Mouse (Mus musculus): ENCODE data around the gene Pxn. TPM values are rescaled to one million over a fixed set of nuclear protein-coding genes. Genes with fewer than 3 reads are reported as not detected.
A peak's percentile ranks its signal among the peaks of the same experiment; 100 is the strongest.

The Pxn gene
- polyA plus RNA-seq, 1 experiment, result 194 TPM

DNA sequence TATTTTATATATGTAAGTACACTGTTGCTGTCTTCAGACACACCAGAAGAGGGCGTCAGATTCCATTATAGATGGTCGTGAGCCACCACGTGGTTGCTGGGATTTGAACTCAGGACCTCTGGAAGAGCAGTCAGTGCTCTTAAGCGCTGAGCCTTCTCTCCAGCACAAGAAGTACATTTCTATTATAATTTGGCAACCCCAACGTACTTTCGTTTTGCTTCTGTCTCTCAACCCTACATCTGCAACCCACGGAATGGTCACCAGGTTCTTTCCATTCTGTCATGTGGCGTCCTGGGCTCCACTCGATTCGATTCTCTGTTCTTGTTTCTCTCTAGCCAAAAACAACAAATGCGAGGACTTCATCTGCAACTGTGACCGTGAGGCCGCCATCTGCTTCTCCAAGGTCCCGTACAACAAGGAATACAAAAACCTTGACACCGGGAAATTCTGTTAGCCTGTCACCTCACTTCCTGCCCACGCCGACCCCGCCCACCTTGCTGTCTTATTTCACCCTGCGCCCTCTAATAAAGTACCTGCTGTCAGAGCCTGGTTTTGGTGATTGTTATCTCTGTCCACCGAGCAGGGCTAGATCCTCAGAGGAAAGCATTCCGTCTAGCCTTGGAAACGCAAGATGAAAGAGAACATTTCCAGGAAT lies 32.2 kb upstream of the Pxn start:
- 64% methylated on average over 22 of the region's 22 CpGs for WGBS
- no peak overlapping the region for H3K27ac ChIP-seq (ENCODE audit: insufficient read depth, low read length)
- no peaks in the 10 kb centered on the region for H3K27me3 ChIP-seq (ENCODE audit: control insufficient read depth, insufficient read depth, low read length)
- H3K4me1 ChIP-seq (ENCODE audit: control insufficient read depth, insufficient read depth, low read length), result no peaks in the 10 kb centered on the region
- H3K4me3 ChIP-seq (replicated peaks; ENCODE audit: insufficient read depth, low read depth, low read length), result no peak overlapping the region
- DNase-seq, result no peak
- TF ChIP-seq CTCF (IDR thresholded peaks at IDR 0.05; ENCODE audit: borderline replicate concordance, insufficient read depth, low read depth, low read length), result no peak

DNA sequence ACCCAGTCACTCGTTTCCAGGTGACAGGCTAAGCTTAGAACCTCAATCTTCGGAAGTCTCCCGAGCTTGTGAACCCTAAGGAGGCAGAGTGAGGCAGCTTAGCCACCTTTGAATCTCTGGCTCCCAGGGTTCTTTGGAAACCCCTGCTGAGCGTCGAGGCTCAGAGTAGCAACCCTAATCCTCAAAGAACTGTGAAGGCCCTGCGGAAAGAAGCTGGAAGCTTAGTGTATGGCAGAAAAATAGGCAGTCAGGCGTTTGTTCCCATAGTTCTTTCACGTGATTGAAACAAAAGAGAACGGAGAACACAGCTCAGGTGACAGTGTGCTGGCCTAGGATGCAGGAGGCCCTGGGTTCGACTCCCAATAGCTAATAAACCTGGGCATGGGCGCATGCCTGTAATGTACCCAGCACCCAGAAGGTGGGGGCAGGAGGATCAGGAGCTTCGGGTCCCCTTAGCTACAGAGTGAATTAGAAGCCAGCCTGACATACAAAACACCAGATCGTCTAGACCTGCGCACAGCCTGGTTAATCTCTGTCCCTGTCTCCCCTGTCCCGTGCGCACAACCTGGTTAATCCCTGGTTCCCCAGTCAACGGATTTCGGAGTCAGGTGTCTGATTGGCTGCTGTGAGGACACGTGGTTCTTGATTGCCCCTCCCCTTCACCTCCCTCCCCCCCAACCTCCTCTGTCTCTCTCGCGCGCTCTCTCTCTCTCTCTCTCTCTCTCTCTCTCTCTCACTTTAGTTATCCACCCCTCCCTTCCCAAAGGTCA lies 31.0 kb upstream of the Pxn start:
- H3K4me3 ChIP-seq (replicated peaks; ENCODE audit: insufficient read depth, low read depth, low read length), result peak overlapping the region; percentile 70
- 15% methylated on average over 22 of the region's 22 CpGs for WGBS
- DNase-seq, result peak; percentile 59 to 64
- peak overlapping the region; percentile 44 for H3K27ac ChIP-seq (ENCODE audit: insufficient read depth, low read length)
- TF ChIP-seq POLR2A (IDR thresholded peaks at IDR 0.05; ENCODE audit: borderline replicate concordance, insufficient read depth, low read length), result peak; percentile 81; the same call in 1 of the 2 replicates
- TF ChIP-seq CTCF (IDR thresholded peaks at IDR 0.05; ENCODE audit: borderline replicate concordance, insufficient read depth, low read depth, low read length), result no peak
- H3K27me3 ChIP-seq (ENCODE audit: control insufficient read depth, insufficient read depth, low read length), result no peaks in the 10 kb centered on the region
- no peaks in the 10 kb centered on the region; the same call in 1 of the 2 replicates for H3K4me1 ChIP-seq (ENCODE audit: control insufficient read depth, insufficient read depth, low read length)

GRCm38 (mm10) chr5:115476107-115476727 lies 30.3 kb upstream of the Pxn start:
- TF ChIP-seq CTCF (IDR thresholded peaks at IDR 0.05; ENCODE audit: borderline replicate concordance, insufficient read depth, low read depth, low read length) (no peak), POLR2A (IDR thresholded peaks at IDR 0.05; ENCODE audit: borderline replicate concordance, insufficient read depth, low read length) (no peak)
- Histone ChIP-seq H3K4me1 (ENCODE audit: control insufficient read depth, insufficient read depth, low read length) (peaks cover 4% of the 10 kb centered on the region; the same call in 1 of the 2 replicates), H3K27ac (ENCODE audit: insufficient read depth, low read length) (no peak overlapping the region), H3K27me3 (ENCODE audit: control insufficient read depth, insufficient read depth, low read length) (no peaks in the 10 kb centered on the region), H3K4me3 (replicated peaks; ENCODE audit: insufficient read depth, low read depth, low read length) (peak overlapping the region; percentile 70)
- WGBS, result 41% methylated on average over 12 of the region's 12 CpGs
- DNase-seq, result no peak

- WGBS, result 57% methylated on average over 15 of the region's 15 CpGs
- DNase-seq, result no peak
- H3K27ac ChIP-seq (ENCODE audit: insufficient read depth, low read length), result no peak overlapping the region
- H3K4me3 ChIP-seq (replicated peaks; ENCODE audit: insufficient read depth, low read depth, low read length), result no peak overlapping the region
- TF ChIP-seq CTCF (IDR thresholded peaks at IDR 0.05; ENCODE audit: borderline replicate concordance, insufficient read depth, low read depth, low read length), result no peak
- TF ChIP-seq POLR2A (IDR thresholded peaks at IDR 0.05; ENCODE audit: borderline replicate concordance, insufficient read depth, low read length), result no peak
- H3K4me1 ChIP-seq (ENCODE audit: control insufficient read depth, insufficient read depth, low read length), result peaks cover 17% of the 10 kb centered on the region
- no peaks in the 10 kb centered on the region for H3K27me3 ChIP-seq (ENCODE audit: control insufficient read depth, insufficient read depth, low read length)
Observed at GRCm38 (mm10) chr5:115479561-115479960, 26.9 kb upstream of the Pxn start.

DNA sequence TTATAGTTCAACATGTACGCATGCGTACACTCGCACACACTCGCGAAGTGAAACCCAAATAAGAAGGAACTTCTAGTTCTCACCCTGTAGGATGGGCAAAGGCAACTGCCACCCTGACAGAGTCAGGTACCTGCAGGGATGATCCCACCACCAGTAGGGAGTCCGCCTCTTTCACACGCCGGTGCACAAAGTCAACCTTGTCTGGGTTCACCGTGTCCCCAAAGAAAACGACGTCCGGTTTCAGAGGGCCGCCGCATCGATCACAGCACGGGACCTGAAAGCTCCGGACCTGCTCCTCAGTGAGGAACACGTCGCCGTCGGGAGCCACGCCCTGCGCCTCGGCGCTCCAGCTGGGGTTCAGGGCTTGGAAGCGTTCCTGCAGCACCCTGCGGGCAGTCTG lies 26.4 kb upstream of the Pxn start:
- WGBS, result 34% methylated on average over 27 of the region's 27 CpGs
- no peaks in the 10 kb centered on the region for H3K27me3 ChIP-seq (ENCODE audit: control insufficient read depth, insufficient read depth, low read length)
- peaks cover 17% of the 10 kb centered on the region for H3K4me1 ChIP-seq (ENCODE audit: control insufficient read depth, insufficient read depth, low read length)
- no peak for TF ChIP-seq CTCF (IDR thresholded peaks at IDR 0.05; ENCODE audit: borderline replicate concordance, insufficient read depth, low read depth, low read length)
- no peak for TF ChIP-seq POLR2A (IDR thresholded peaks at IDR 0.05; ENCODE audit: borderline replicate concordance, insufficient read depth, low read length)
- no peak overlapping the region for H3K4me3 ChIP-seq (replicated peaks; ENCODE audit: insufficient read depth, low read depth, low read length)
- no peak overlapping the region for H3K27ac ChIP-seq (ENCODE audit: insufficient read depth, low read length)
- no peak for DNase-seq

- H3K4me3 ChIP-seq (replicated peaks; ENCODE audit: insufficient read depth, low read depth, low read length), result peak overlapping the region; percentile 41
- H3K4me1 ChIP-seq (ENCODE audit: control insufficient read depth, insufficient read depth, low read length), result peaks cover 17% of the 10 kb centered on the region
- H3K27me3 ChIP-seq (ENCODE audit: control insufficient read depth, insufficient read depth, low read length), result no peaks in the 10 kb centered on the region
- DNase-seq, result peak in 1 of 2 experiments; percentile 50
- H3K27ac ChIP-seq (ENCODE audit: insufficient read depth, low read length), result peak overlapping the region; percentile 17; the same call in 1 of the 2 replicates
- TF ChIP-seq POLR2A (IDR thresholded peaks at IDR 0.05; ENCODE audit: borderline replicate concordance, insufficient read depth, low read length), result no peak
- TF ChIP-seq CTCF (IDR thresholded peaks at IDR 0.05; ENCODE audit: borderline replicate concordance, insufficient read depth, low read depth, low read length), result no peak
- 30% methylated on average over 38 of the region's 38 CpGs for WGBS
Observed at GRCm38 (mm10) chr5:115482390-115483265, 23.8 kb upstream of the Pxn start.

- H3K4me3 ChIP-seq (replicated peaks; ENCODE audit: insufficient read depth, low read depth, low read length), result no peak overlapping the region
- peaks cover 17% of the 10 kb centered on the region for H3K4me1 ChIP-seq (ENCODE audit: control insufficient read depth, insufficient read depth, low read length)
- DNase-seq, result no peak
- TF ChIP-seq CTCF (IDR thresholded peaks at IDR 0.05; ENCODE audit: borderline replicate concordance, insufficient read depth, low read depth, low read length), result no peak; the same call in 1 of the 2 replicates
- TF ChIP-seq POLR2A (IDR thresholded peaks at IDR 0.05; ENCODE audit: borderline replicate concordance, insufficient read depth, low read length), result no peak
- no peaks in the 10 kb centered on the region for H3K27me3 ChIP-seq (ENCODE audit: control insufficient read depth, insufficient read depth, low read length)
- 58% methylated on average over 6 of the region's 6 CpGs for WGBS
- H3K27ac ChIP-seq (ENCODE audit: insufficient read depth, low read length), result no peak overlapping the region
Observed at GRCm38 (mm10) chr5:115483385-115483784, 23.1 kb upstream of the Pxn start.

Measured in cerebellum, adult 2 months (tissue).